Mouse (Mus musculus) erythroblast, embryonic 14.5 days (primary cell): ENCODE measurements around the gene Gdpd2.

Experiments used
- GATA1 ChIP-seq: IDR thresholded peaks from 2 replicates; pipeline ENCODE4 v1.6.1; 2012; ENCODE audit warnings: low read length, inconsistent platforms, mixed read lengths
- TAL1 ChIP-seq: IDR thresholded peaks from 3 replicates; pipeline ENCODE4 v1.6.1; 2012; ENCODE audit warnings: low read length, inconsistent platforms, mixed read lengths

DNA sequence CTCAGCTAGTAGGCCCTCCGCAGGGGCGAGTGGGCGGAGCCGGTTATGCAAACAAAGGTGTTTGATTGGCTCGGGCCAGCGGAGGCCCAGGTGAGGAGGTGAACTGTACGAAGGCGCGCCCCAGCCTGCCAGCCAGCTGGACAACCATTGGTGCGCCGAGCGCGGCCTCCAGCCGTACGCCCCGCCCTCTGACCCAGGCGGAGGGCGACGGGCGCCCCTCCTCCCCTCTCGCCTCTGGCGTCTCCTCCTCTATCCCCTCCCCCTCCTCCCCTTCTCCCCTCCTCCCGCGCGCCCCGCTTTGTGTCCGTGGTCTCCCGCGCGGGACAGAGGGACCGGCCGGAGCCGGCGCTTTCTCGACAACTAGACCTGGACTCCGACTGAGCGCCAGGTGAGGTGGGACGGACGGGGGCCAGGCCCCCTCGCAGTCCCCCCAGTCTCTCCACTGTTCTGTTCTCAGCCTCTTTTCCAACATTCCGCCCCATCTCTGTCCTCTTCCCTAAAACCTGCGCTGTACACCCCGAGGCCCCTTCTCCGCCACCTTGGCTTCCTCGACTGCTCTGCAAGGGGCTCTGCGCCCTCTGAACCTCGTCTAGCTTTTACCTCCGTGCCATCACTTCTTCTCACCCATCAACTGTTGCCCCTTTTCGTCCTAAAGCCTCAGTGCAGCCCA is 47.4 kb downstream of the Gdpd2 start:
- no peak for TF ChIP-seq GATA1
- TF ChIP-seq TAL1, result no peak
